Mouse (Mus musculus): ENCODE measurements around the gene Defb21. TPM values are rescaled to one million over a fixed set of nuclear protein-coding genes. Genes with fewer than 3 reads are reported as not detected.

Gene Defb21
- polyA plus RNA-seq, 1 experiment from 2014 or later: not detected

DNA sequence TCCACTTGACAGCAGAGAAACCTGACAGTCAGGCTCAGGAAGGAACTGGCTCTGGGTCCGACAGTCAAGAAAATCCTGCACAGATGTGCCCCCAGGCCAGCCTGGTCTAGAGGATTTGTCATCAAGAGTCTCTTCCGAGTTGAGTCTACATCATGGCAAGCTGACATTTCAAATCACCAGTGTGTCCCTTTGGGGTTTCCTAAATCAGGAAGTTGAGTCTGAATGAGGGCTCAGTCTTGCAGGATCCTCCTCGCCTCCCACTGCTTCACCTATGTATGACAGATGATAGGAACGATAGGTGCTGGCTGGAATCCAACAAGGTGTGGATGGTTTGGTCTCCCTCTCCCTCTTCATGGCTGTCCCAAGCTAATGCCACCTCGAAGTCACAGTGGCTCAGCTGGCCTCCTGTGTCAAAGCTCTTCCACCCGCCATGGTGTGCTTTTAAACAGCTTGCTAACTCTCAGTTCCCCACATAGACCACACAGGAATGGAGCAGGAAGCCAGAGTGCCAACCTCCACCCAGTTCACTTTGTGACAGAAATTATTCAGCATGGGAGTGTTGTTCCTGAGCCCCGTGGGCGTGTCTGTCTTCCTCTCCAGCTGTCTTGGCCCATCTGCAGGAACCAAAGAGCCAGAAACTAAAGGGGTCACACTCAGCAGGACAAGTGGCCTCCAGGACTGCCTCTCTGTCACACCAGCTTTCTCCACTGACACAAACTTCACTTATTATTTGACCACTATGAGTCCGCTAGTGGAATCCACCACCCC is 48.0 kb downstream of the Defb21 start:
- Histone ChIP-seq H3K4me3 (ENCODE audit: low read length) (no peak overlapping the region), H3K36me3 (ENCODE audit: control insufficient read depth, insufficient read depth, low read length) (no peaks in the 10 kb centered on the region), H3K27ac (ENCODE audit: low read length) (no peak overlapping the region), H3K27me3 (replicated peaks; ENCODE audit: control insufficient read depth, insufficient read depth, low read length) (peaks cover under 1% of the 10 kb centered on the region; the same call in 1 of the 2 replicates), H3K9ac (ENCODE audit: low read depth, low read length) (no peak overlapping the region), H3K9me3 (ENCODE audit: control insufficient read depth, low read length) (no peaks in the 10 kb centered on the region), H3K4me1 (ENCODE audit: control insufficient read depth, insufficient read depth, low read length) (no peaks in the 10 kb centered on the region), H3K4me2 (ENCODE audit: low read depth, low read length) (no peak overlapping the region)
- no peak for ATAC-seq
- WGBS: 68% methylated on average over 9 of the region's 9 CpGs

GRCm38 (mm10) chr2:152622151-152622550 is 49.6 kb downstream of the Defb21 start:
- Histone ChIP-seq H3K4me2 (ENCODE audit: low read depth, low read length) (no peak overlapping the region), H3K27me3 (replicated peaks; ENCODE audit: control insufficient read depth, insufficient read depth, low read length) (peaks cover 13% of the 10 kb centered on the region), H3K4me1 (ENCODE audit: control insufficient read depth, insufficient read depth, low read length) (no peaks in the 10 kb centered on the region), H3K9me3 (ENCODE audit: control insufficient read depth, low read length) (no peaks in the 10 kb centered on the region), H3K4me3 (ENCODE audit: low read length) (no peak overlapping the region), H3K9ac (ENCODE audit: low read depth, low read length) (no peak overlapping the region), H3K36me3 (ENCODE audit: control insufficient read depth, insufficient read depth, low read length) (no peaks in the 10 kb centered on the region), H3K27ac (ENCODE audit: low read length) (no peak overlapping the region)
- 84% methylated on average over 13 of the region's 13 CpGs for WGBS
- ATAC-seq: no peak

DNA sequence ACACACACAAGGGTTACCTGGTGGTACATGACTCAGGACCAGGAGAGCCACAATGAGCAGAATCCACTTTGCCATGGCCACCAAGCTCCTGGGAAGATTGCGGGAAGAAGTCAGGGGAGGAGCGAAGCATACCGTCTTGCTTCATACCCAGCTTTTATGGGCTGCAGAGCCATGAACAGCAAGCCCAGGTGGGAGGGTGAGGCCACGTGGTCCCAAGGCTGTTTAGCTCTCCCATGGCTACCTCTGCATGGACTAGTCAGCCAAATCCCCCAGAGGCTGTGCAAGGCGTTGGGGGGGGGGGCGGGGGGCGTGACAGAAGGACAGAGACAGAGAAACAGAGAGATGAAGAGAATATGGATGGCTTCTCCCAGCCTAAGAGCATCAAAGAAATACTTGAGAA is 50.4 kb downstream of the Defb21 start, which contains the start of gene Defb25:
Gene Defb25 (minus strand): TSS at position 101 of the 400 bp plus-strand sequence.
- Histone ChIP-seq H3K9ac (ENCODE audit: low read depth, low read length) (no peak within 1 kb of the TSS), H3K4me2 (ENCODE audit: low read depth, low read length) (no peak within 1 kb of the TSS), H3K9me3 (ENCODE audit: control insufficient read depth, low read length) (no peaks in the 10 kb centered on the region), H3K27ac (ENCODE audit: low read length) (no peak within 1 kb of the TSS), H3K4me1 (ENCODE audit: control insufficient read depth, insufficient read depth, low read length) (no peaks in the 10 kb centered on the region), H3K27me3 (replicated peaks; ENCODE audit: control insufficient read depth, insufficient read depth, low read length) (peaks cover 13% of the 10 kb centered on the region), H3K36me3 (ENCODE audit: control insufficient read depth, insufficient read depth, low read length) (no peaks in the 10 kb centered on the region), H3K4me3 (ENCODE audit: low read length) (no peak within 1 kb of the TSS)
- 81% methylated on average over 7 of the region's 7 CpGs for WGBS
- no peak for ATAC-seq

Other genes starting within 250 kb of the Defb21 start
- 82.5 and 83.2 TPM in 2 replicates for gene Rbck1, start 240.1 kb upstream of the Defb21 start, polyA plus RNA-seq (2015; fragmentation: Nextera tagmentation; extraction: Ambion mirVana)
- gene Trib3, start 228.7 kb upstream of the Defb21 start, polyA plus RNA-seq (2015; fragmentation: Nextera tagmentation; extraction: Ambion mirVana): 4.4 and 7.1 TPM in 2 replicates
- gene Nrsn2, start 196.1 kb upstream of the Defb21 start, polyA plus RNA-seq (2015; fragmentation: Nextera tagmentation; extraction: Ambion mirVana): 2.5 and 2.7 TPM in 2 replicates
- gene Sox12, start 174.7 kb upstream of the Defb21 start, polyA plus RNA-seq (2015; fragmentation: Nextera tagmentation; extraction: Ambion mirVana): 3.5 and 3.6 TPM in 2 replicates
- 20.7 and 21.2 TPM in 2 replicates for gene Zcchc3, start 157.7 kb upstream of the Defb21 start, polyA plus RNA-seq (2015; fragmentation: Nextera tagmentation; extraction: Ambion mirVana)
- gene 6820408C15Rik, start 157.2 kb upstream of the Defb21 start, polyA plus RNA-seq (2015; fragmentation: Nextera tagmentation; extraction: Ambion mirVana): 0.54 and 0.79 TPM in 2 replicates
- gene Defb23, start 108.1 kb upstream of the Defb21 start, polyA plus RNA-seq (2015; fragmentation: Nextera tagmentation; extraction: Ambion mirVana): not detected in 2 replicates
- not detected in 2 replicates for gene Defb20, start 95.7 kb upstream of the Defb21 start, polyA plus RNA-seq (2015; fragmentation: Nextera tagmentation; extraction: Ambion mirVana)
- not detected in 2 replicates for gene Defb22, start 82.6 kb upstream of the Defb21 start, polyA plus RNA-seq (2015; fragmentation: Nextera tagmentation; extraction: Ambion mirVana)
- gene Defb26, start 61.1 kb upstream of the Defb21 start, polyA plus RNA-seq (2015; fragmentation: Nextera tagmentation; extraction: Ambion mirVana): not detected in 2 replicates
- not detected in 2 replicates for gene Defb28, start 54.5 kb upstream of the Defb21 start, polyA plus RNA-seq (2015; fragmentation: Nextera tagmentation; extraction: Ambion mirVana)
- gene Defb29, start 32.6 kb upstream of the Defb21 start, polyA plus RNA-seq (2015; fragmentation: Nextera tagmentation; extraction: Ambion mirVana): not detected in 2 replicates
- gene Gm17416, start 3.4 kb upstream of the Defb21 start, polyA plus RNA-seq (2015; fragmentation: Nextera tagmentation; extraction: Ambion mirVana): not detected in 2 replicates
- not detected in 2 replicates for gene Defb19, start 7.6 kb downstream of the Defb21 start, polyA plus RNA-seq (2015; fragmentation: Nextera tagmentation; extraction: Ambion mirVana)
- gene Defb45, start 26.7 kb downstream of the Defb21 start, polyA plus RNA-seq (2015; fragmentation: Nextera tagmentation; extraction: Ambion mirVana): not detected in 2 replicates
- gene Defb36, start 31.6 kb downstream of the Defb21 start, polyA plus RNA-seq (2015; fragmentation: Nextera tagmentation; extraction: Ambion mirVana): not detected in 2 replicates
- gene Defb25, start 50.3 kb downstream of the Defb21 start, polyA plus RNA-seq (2015; fragmentation: Nextera tagmentation; extraction: Ambion mirVana): 0.61 and 1.5 TPM in 2 replicates
- 9.4 and 10.2 TPM in 2 replicates for gene Rem1, start 54.2 kb downstream of the Defb21 start, polyA plus RNA-seq (2015; fragmentation: Nextera tagmentation; extraction: Ambion mirVana)
- 116 and 119 TPM in 2 replicates for gene H13, start 96.7 kb downstream of the Defb21 start, polyA plus RNA-seq (2015; fragmentation: Nextera tagmentation; extraction: Ambion mirVana)
- gene Mcts2, start 114.3 kb downstream of the Defb21 start, polyA plus RNA-seq (2015; fragmentation: Nextera tagmentation; extraction: Ambion mirVana): 18.9 and 25.1 TPM in 2 replicates
- 96.1 and 107 TPM in 2 replicates for gene Id1, start 163.5 kb downstream of the Defb21 start, polyA plus RNA-seq (2015; fragmentation: Nextera tagmentation; extraction: Ambion mirVana)
- gene Cox4i2, start 181.4 kb downstream of the Defb21 start, polyA plus RNA-seq (2015; fragmentation: Nextera tagmentation; extraction: Ambion mirVana): 14.8 and 15.3 TPM in 2 replicates

All from intestine, embryonic 16.5 days (tissue).